Mouse (Mus musculus) G1E (cell line): ENCODE data around the gene Pde10a. TPM values are rescaled to one million over a fixed set of nuclear protein-coding genes. Genes with fewer than 3 reads are reported as not detected.

Source experiments
- ATAC-seq: 2 replicates; pipeline ENCODE4 v1.8.0; 2016; ENCODE audit warnings: mild to moderate bottlenecking; ENCODE audit not compliant: insufficient number of reproducible peaks, poor library complexity, low FRiP score, severe bottlenecking; ENCODE audit errors: extremely low read depth
- DNase-seq: peaks from one replicate; pipeline ENCODE4 v3.0.0; 2012; ENCODE audit warnings: low spot score
- H3K27me3 ChIP-seq: 2 replicates; pipeline ENCODE4 v1.6.1; 2012; ENCODE audit warnings: mild to moderate bottlenecking, low read length, inconsistent platforms; ENCODE audit not compliant: insufficient read depth
- H3K36me3 ChIP-seq: replicated peaks from 2 replicates; pipeline ENCODE3; 2012; ENCODE audit warnings: mild to moderate bottlenecking, inconsistent platforms
- H3K4me1 ChIP-seq: 2 replicates; pipeline ENCODE4 v1.6.1; 2012; ENCODE audit warnings: low read depth, low read length, inconsistent platforms, mixed read lengths; ENCODE audit not compliant: insufficient read depth
- H3K4me3 ChIP-seq: 2 replicates; pipeline ENCODE4 v1.5.1; 2012; ENCODE audit warnings: low read depth, mild to moderate bottlenecking, inconsistent platforms, low read length, moderate library complexity, mixed read lengths
- H3K9me3 ChIP-seq: replicated peaks from 2 replicates; pipeline ENCODE4 v1.6.1; 2012; ENCODE audit warnings: inconsistent platforms
- CTCF ChIP-seq: IDR thresholded peaks from 2 replicates; pipeline ENCODE4 v1.5.1; 2012; ENCODE audit warnings: low read depth, low read length, inconsistent platforms, mixed read lengths
- GATA1 ChIP-seq: IDR thresholded peaks from 2 replicates; pipeline ENCODE4 v1.6.1; 2012; ENCODE audit warnings: borderline replicate concordance, low read length, inconsistent platforms, mixed read lengths
- GATA2 ChIP-seq: IDR thresholded peaks from 2 replicates; pipeline ENCODE4 v1.6.1; 2012; ENCODE audit warnings: low read depth, low read length, inconsistent platforms, borderline replicate concordance
- POLR2AphosphoS5 ChIP-seq: IDR thresholded peaks from 2 replicates; pipeline ENCODE4 v1.6.1; 2012; ENCODE audit warnings: low read depth, low read length, inconsistent platforms; ENCODE audit not compliant: insufficient replicate concordance
- TAL1 ChIP-seq: conservative IDR thresholded peaks from 2 replicates; pipeline ENCODE4 v1.6.1; 2012; ENCODE audit warnings: low read depth, low read length, inconsistent platforms, mixed read lengths
- polyA plus RNA-seq: library from polyadenylated mRNA; stranded (reverse); fragments of >175 nt; gene quantifications from 2 replicates; pipeline ENCODE4 v1.2.3, GENCODE M21; 2012
- total RNA-seq, 2 experiments: library from RNA; stranded (forward) in 1 of 2; stranded (reverse) in 1 of 2; fragments of 200-1000 nt in 1 of 2; fragments of >200 nt in 1 of 2; fragmentation: Nextera tagmentation in 1 of 2; gene quantifications; 2 replicates each; pipeline ENCODE4 v1.2.3; 2014 to 2017

The Pde10a gene
- total and polyA plus RNA-seq, 3 experiments = 0.27 to 0.83 TPM; not detected in 1

- no peaks in the 10 kb centered on the region for H3K36me3 ChIP-seq
- ATAC-seq (no peak), DNase-seq (no peak)
- peaks cover 25% of the 10 kb centered on the region for H3K9me3 ChIP-seq
- H3K27me3 ChIP-seq = no peaks in the 10 kb centered on the region
- H3K4me3 ChIP-seq = no peak overlapping the region
- TF ChIP-seq GATA2 = no peak
- TF ChIP-seq TAL1 = no peak
- TF ChIP-seq CTCF = no peak
- no peak for TF ChIP-seq GATA1
- TF ChIP-seq POLR2AphosphoS5 = no peak
- H3K4me1 ChIP-seq = no peaks in the 10 kb centered on the region
These were observed 462.2 kb downstream of the Pde10a start for GRCm38 (mm10) chr17:8987369-8987768.

- Histone ChIP-seq H3K9me3 (peaks cover 27% of the 10 kb centered on the region), H3K4me1 (no peaks in the 10 kb centered on the region), H3K27me3 (no peaks in the 10 kb centered on the region), H3K36me3 (no peaks in the 10 kb centered on the region), H3K4me3 (no peak within 1 kb of the TSS)
- no peak for DNase-seq
- ATAC-seq = no peak
- no peak for TF ChIP-seq CTCF
- TF ChIP-seq GATA2 = no peak
- no peak for TF ChIP-seq GATA1
- no peak for TF ChIP-seq TAL1
- TF ChIP-seq POLR2AphosphoS5 = no peak
These were observed 463.1 kb downstream of the Pde10a start, which contains the start of gene 1700010I14Rik for GRCm38 (mm10) chr17:8988119-8988807. Gene 1700010I14Rik (plus strand): TSS chr17:8988333.

GRCm38 (mm10) chr17:8991160-8991559 lies 466.0 kb downstream of the Pde10a start:
- DNase-seq (no peak), ATAC-seq (no peak)

GRCm38 (mm10) chr17:8995344-8995743 lies 470.2 kb downstream of the Pde10a start:
- H3K36me3 ChIP-seq = no peaks in the 10 kb centered on the region
- TF ChIP-seq CTCF (no peak), POLR2AphosphoS5 (no peak), TAL1 (no peak), GATA1 (no peak), GATA2 (no peak)
- no peak overlapping the region for H3K4me3 ChIP-seq

More at GRCm38 (mm10) chr17:8991160-8991559, 466.0 kb downstream of the Pde10a start:
- H3K9me3 ChIP-seq = peaks cover 27% of the 10 kb centered on the region
- no peak overlapping the region for H3K4me3 ChIP-seq
- no peaks in the 10 kb centered on the region for H3K36me3 ChIP-seq
- no peak for TF ChIP-seq GATA1
- no peak for TF ChIP-seq TAL1
- no peak for TF ChIP-seq GATA2
- no peak for TF ChIP-seq CTCF
- H3K27me3 ChIP-seq = no peaks in the 10 kb centered on the region
- no peaks in the 10 kb centered on the region for H3K4me1 ChIP-seq

GRCm38 (mm10) chr17:9002438-9002837 lies 477.3 kb downstream of the Pde10a start:
- Histone ChIP-seq H3K27me3 (no peaks in the 10 kb centered on the region), H3K36me3 (no peaks in the 10 kb centered on the region), H3K4me3 (no peak overlapping the region), H3K9me3 (peaks cover 7% of the 10 kb centered on the region), H3K4me1 (no peaks in the 10 kb centered on the region)
- ATAC-seq (no peak), DNase-seq (no peak)
- TF ChIP-seq GATA2 (no peak), POLR2AphosphoS5 (no peak), CTCF (no peak), TAL1 (no peak), GATA1 (no peak)

More at GRCm38 (mm10) chr17:8995344-8995743, 470.2 kb downstream of the Pde10a start:
- H3K4me1 ChIP-seq = no peaks in the 10 kb centered on the region
- no peak for DNase-seq
- ATAC-seq = no peak
- no peaks in the 10 kb centered on the region for H3K27me3 ChIP-seq
- H3K9me3 ChIP-seq = peaks cover 21% of the 10 kb centered on the region

GRCm38 (mm10) chr17:9004516-9004915 lies 479.3 kb downstream of the Pde10a start:
- H3K36me3 ChIP-seq = no peaks in the 10 kb centered on the region
- no peak overlapping the region for H3K4me3 ChIP-seq
- no peaks in the 10 kb centered on the region for H3K27me3 ChIP-seq
- ATAC-seq (no peak), DNase-seq (no peak)
- H3K4me1 ChIP-seq = no peaks in the 10 kb centered on the region
- TF ChIP-seq TAL1 (no peak), GATA2 (no peak), CTCF (no peak), GATA1 (no peak), POLR2AphosphoS5 (no peak)
- 0 out of 2 replicates have a peak, but pooled peaks cover 2% of the 10 kb centered on the region for H3K9me3 ChIP-seq
